Mouse (Mus musculus) liver, embryonic 16.5 days (tissue): Measurements from ENCODE around the gene Cars2. TPM values are rescaled to one million over a fixed set of nuclear protein-coding genes. Genes with fewer than 3 reads are reported as not detected.
"Not testable (repeated sequence)": the region's sequence is repeated elsewhere in the genome, so short reads cannot be mapped to it uniquely, and the experiment has no call there.

Source experiments
- ATAC-seq: fragments of 200-750 bp; cut with Nextera tagmentation; 2 replicates; pipeline ENCODE4 v1.8.0; 2017; ENCODE audit warnings: low read depth, mild to moderate bottlenecking, moderate number of reproducible peaks, moderate library complexity
- H3K27ac ChIP-seq: fragments of 300-500 bp; sonication (generic); 2 replicates; pipeline ENCODE4 v1.5.1; 2014; ENCODE audit warnings: mild to moderate bottlenecking, low read length
- H3K27me3 ChIP-seq: fragments of 300-500 bp; sonication (generic); 2 replicates; pipeline ENCODE4 v1.6.1; 2014; ENCODE audit warnings: low read depth, low read length, mixed read lengths; ENCODE audit not compliant: control insufficient read depth, insufficient read depth
- H3K36me3 ChIP-seq: fragments of 300-500 bp; sonication (generic); 2 replicates; pipeline ENCODE4 v1.6.1; 2014; ENCODE audit warnings: mild to moderate bottlenecking; ENCODE audit not compliant: control insufficient read depth, insufficient read depth
- H3K4me1 ChIP-seq: fragments of 300-500 bp; sonication (generic); 2 replicates; pipeline ENCODE4 v1.6.1; 2014; ENCODE audit warnings: low read depth, low read length, mixed read lengths; ENCODE audit not compliant: control insufficient read depth
- H3K4me2 ChIP-seq: fragments of 300-500 bp; sonication (generic); 2 replicates; pipeline ENCODE4 v1.6.1; 2014; ENCODE audit warnings: low read depth, low read length, mixed read lengths
- H3K4me3 ChIP-seq: fragments of 300-500 bp; sonication (generic); 2 replicates; pipeline ENCODE4 v1.5.1; 2014; ENCODE audit warnings: low read depth, mild to moderate bottlenecking, low read length
- H3K9ac ChIP-seq: fragments of 300-500 bp; sonication (generic); 2 replicates; pipeline ENCODE4 v1.6.1; 2014; ENCODE audit warnings: low read depth, low read length
- H3K9me3 ChIP-seq: fragments of 300-500 bp; sonication (generic); replicated peaks from 2 replicates; pipeline ENCODE4 v1.6.1; 2016; ENCODE audit warnings: low read length; ENCODE audit not compliant: control insufficient read depth
- WGBS: fragments of 180-500 bp; shearing (Covaris S2); extraction: QIAGEN DNeasy Blood & Tissue Kit; methylation state at CpG from one replicate; pipeline ENCODE4 v1.1.7; 2014; ENCODE audit not compliant: insufficient replicate concordance; 5-methylcytosine and 5-hydroxymethylcytosine counted together
- polyA plus RNA-seq: library from polyadenylated mRNA; unstranded; fragments of >200 nt; fragmentation: Nextera tagmentation; extraction: Ambion mirVana; gene quantifications from 2 replicates; pipeline ENCODE4 v1.2.1, GENCODE M21; 2015

The Cars2 gene
- polyA plus RNA-seq, 1 experiment from 2014 or later: 11.8 TPM

DNA sequence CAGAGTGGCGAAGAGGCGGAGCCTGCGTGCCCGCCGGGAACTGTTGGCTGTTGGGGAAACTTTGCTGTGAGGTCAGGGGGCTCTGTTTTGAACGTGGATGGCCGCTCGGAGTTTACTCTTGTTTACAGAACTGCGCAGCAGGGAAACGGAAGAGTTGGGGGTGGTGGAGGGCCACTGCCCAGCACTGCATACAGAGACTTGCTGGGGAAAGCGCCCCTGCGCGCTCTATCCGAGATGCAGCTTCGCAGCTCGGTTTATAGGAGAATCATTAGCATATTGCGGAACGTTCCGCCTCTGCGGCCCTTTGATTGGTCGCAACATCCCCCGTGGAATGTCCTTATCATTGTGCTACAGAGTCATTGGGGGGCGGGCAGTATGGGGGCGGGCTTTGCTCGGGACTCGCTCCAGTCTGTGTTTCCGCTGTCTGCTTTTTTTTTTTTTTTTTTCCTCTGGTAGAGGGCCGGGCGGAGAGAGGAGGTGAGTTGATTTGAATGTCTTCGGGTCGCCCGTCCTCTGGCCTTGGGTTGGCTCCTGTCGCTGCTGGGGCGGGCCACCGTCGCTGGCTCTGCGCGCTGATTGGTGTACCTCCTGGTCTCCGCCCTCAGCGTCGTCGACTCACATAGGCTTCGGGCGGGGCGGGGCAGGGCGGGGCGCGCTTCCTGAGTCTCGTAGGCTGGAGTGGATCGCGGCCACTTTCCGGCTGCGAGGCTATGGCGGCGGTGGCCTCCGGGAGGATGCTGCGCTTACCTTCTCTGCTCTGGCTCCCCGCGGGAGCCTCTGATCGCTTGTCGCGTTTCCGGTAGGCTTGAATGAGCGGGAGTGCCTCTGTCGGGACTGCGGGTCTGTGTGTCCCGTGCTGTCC lies 7.4 kb upstream of the Cars2 start:
- peak overlapping the region; percentile 94 for H3K4me3 ChIP-seq
- under 1% methylated on average over 67 of the region's 67 CpGs for WGBS
- H3K27me3 ChIP-seq: no peaks in the 10 kb centered on the region
- peak overlapping the region; percentile 100 for H3K27ac ChIP-seq
- H3K9ac ChIP-seq: peak overlapping the region; percentile 98
- H3K4me1 ChIP-seq: peaks cover 24% of the 10 kb centered on the region
- peak overlapping the region; percentile 98 for H3K4me2 ChIP-seq
- H3K36me3 ChIP-seq: peaks cover 11% of the 10 kb centered on the region
- H3K9me3 ChIP-seq: no peaks in the 10 kb centered on the region
- peak; percentile 80 for ATAC-seq

DNA sequence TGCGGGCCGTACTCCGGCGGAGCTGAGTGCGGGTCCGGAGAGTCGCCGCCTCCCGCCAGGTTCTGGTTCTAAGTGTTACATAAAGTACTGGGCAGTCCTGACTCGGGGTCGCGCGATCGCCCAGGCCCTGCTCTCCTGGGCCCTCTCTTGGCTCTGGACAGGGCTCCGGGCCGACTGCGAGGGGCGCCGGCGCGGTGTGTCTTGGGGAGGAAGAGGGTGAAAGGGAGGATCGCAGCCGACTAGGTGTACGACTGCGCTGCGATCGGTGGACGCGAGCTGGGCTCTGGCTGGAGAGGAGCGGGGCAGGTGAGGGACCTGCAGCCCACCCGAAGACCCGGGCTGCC lies 6.8 kb upstream of the Cars2 start:
- peak overlapping the region; percentile 100 for H3K27ac ChIP-seq
- no peak for ATAC-seq
- WGBS: under 1% methylated on average over 32 of the region's 32 CpGs

DNA sequence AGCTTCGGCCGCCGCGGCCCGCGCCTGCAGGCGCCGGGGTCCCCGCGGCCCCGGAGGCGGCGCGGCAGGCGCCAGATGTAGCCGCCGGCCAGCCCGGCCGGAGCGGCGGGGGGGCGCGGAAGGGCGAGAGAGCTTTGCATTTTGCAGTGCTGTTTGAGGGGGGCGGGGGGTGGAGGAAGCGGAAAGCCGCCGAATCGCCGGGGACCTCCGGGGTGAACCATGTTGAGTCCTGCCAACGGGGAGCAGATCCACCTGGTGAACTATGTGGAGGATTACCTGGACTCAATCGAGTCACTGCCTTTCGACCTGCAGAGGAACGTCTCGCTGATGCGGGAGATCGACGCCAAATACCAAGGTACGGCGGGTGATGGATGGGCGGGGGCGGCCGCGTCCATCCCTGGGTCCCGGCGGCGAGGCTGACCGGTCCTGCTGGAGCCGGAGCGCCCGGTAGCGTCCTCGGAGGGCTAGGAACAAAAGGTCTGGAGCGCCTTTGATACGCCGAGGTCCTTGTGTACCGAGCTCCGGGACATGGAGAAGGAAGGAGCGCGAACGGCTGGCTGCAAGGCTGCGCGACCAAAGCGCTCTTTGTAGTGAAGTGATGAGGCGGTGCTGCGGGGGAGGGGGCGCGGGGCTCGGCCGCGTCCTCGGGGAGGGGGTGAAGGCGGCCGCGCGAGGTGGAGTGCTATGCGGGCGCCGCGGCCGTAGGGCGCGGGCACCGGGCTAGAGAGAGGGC lies 6.3 kb upstream of the Cars2 start:
- H3K4me3 ChIP-seq: peak overlapping the region; percentile 94
- no peaks in the 10 kb centered on the region for H3K27me3 ChIP-seq
- H3K9me3 ChIP-seq: no peaks in the 10 kb centered on the region
- peak overlapping the region; percentile 98 for H3K4me2 ChIP-seq
- peak overlapping the region; percentile 98 for H3K9ac ChIP-seq
- H3K27ac ChIP-seq: peak overlapping the region; percentile 100
- no peak for ATAC-seq
- under 1% methylated on average over 82 of the region's 85 CpGs for WGBS
- peaks cover 6% of the 10 kb centered on the region for H3K36me3 ChIP-seq
- peaks cover 24% of the 10 kb centered on the region for H3K4me1 ChIP-seq

More for the DNA sequence above, 6.8 kb upstream of the Cars2 start:
- no peaks in the 10 kb centered on the region for H3K9me3 ChIP-seq
- peaks cover 24% of the 10 kb centered on the region for H3K4me1 ChIP-seq
- peak overlapping the region; percentile 94 for H3K4me3 ChIP-seq
- peaks cover 11% of the 10 kb centered on the region for H3K36me3 ChIP-seq
- H3K27me3 ChIP-seq: no peaks in the 10 kb centered on the region
- H3K4me2 ChIP-seq: peak overlapping the region; percentile 98
- H3K9ac ChIP-seq: peak overlapping the region; percentile 98

DNA sequence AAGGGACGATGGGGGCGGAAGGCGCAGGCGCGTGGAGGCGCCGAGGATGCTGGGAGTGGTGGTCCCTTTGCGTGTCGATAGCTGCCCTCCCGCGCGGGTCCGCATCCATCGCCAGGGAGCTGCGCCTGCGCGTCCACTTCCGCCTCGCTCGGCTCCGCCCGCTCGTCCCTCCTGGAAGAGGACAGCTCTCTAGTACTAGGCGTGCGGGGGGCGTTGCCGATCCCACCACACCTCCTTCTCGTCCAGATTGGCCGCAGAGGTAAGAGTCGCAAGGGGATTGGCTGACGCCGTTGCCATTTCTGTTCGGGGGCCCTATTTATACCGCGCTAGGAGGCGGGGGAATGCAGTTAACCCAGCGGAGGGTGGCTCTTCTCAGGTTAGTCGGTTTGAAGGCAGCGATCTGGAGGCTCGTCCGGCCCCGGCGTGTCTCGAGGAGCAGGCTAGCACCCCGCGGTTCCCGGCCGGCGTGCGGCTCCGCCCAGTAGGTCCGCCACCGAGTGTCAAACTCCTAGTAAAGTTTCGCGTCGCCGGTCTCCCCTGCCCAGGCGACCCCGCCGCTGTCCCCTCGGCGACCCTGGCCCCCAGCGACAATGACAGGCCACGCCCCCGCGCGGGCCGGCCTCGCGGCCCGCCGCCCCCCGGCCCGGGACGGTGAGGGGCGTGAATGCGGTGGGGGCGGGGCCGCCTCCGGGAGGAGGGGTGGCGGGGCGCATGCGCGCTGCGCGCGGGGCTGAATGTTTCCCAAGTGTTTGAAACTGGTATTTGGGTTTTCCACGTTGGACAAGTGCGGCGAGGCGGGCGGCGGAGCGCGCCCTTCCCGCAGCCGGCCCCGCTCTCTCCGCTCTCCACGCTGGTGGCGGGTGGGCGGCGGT lies 5.4 kb upstream of the Cars2 start:
- Histone ChIP-seq H3K36me3 (no peaks in the 10 kb centered on the region), H3K4me1 (peaks cover 26% of the 10 kb centered on the region), H3K4me2 (peak overlapping the region; percentile 98), H3K9me3 (no peaks in the 10 kb centered on the region), H3K9ac (peak overlapping the region; percentile 98), H3K4me3 (peak overlapping the region; percentile 94), H3K27me3 (no peaks in the 10 kb centered on the region), H3K27ac (peak overlapping the region; percentile 100)
- peak; percentile 71 for ATAC-seq
- under 1% methylated on average over 84 of the region's 103 CpGs for whole genome bisulfite sequencing

DNA sequence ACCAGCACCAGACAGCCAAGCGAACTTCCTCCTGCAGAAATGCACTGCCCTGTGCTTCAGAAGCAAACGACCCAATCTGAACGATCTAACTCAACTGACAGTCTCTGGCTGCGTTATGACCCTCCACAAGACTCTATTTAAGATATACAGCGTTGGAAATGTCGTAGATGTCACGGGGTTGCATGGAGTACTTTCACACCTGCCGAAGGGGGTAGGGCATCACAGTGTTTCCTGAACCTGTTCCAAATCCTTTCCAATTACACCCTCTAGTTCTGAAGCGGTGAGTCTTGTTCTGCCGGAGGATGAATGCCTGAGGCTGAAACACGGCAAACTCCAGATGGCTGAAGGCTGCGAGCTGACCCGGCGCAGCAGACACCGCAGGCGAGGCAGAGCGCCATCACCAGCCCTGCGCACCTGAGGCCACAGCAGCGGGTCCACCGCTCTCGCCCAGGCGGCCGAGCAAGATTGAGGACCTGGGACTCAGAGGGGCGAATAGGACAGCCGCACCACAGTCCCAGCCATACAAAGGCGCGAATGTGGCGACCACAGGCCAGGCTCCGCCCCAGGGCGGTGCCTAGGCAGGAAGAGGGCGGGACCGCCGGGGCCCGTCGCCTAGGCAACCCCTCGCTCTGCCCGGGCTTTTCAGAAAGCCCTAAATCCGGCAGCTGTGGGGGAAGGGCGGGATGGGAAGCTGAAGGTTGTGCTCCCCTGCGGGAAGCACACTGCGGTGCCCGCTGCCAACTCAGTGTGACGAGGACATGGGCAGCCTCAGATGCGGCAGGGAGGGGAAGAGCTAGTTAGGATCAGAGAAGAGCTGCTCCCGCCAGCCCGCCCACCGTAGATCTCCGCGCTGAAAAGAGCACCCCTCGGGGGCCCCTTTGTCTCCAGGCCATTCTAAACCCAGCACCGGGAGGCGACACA lies 4.5 kb upstream of the Cars2 start, which contains the start of gene Ing1:
Gene Ing1 (plus strand): TSS at position 773 of the 921 bp plus-strand sequence.
- H3K4me1 ChIP-seq: peaks cover 32% of the 10 kb centered on the region
- H3K36me3 ChIP-seq: no peaks in the 10 kb centered on the region
- H3K9me3 ChIP-seq: no peaks in the 10 kb centered on the region
- peak within 1 kb of the TSS; percentile 98 for H3K4me2 ChIP-seq
- peak within 1 kb of the TSS; percentile 94 for H3K4me3 ChIP-seq
- peak within 1 kb of the TSS; percentile 100 for H3K27ac ChIP-seq
- no peaks in the 10 kb centered on the region for H3K27me3 ChIP-seq
- WGBS: under 1% methylated on average over 52 of the region's 52 CpGs
- ATAC-seq: peak; percentile 58
- H3K9ac ChIP-seq: peak within 1 kb of the TSS; percentile 98

DNA sequence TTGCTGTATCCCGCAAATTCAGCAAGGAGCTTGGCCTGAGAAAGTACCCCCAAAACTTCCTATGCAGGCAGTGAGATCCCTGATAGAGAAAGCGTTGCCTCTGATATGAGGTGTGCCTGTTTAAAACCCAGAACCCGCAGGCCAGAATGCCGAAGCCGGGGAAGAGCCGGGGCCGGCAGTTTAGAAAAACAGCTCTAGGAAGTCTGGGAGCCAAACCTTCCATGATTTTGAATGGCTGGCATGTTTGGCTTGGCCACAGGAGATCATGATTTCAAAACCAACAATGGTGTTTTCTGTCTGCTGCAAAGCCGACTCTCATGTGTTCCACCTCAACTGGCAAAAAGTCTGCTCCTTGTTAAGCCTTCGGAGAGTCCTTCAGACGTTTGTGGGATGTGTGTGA lies 1.8 kb upstream of the Cars2 start:
- no peak overlapping the region for H3K4me3 ChIP-seq
- H3K27me3 ChIP-seq: no peaks in the 10 kb centered on the region
- peaks cover 27% of the 10 kb centered on the region for H3K4me1 ChIP-seq
- H3K4me2 ChIP-seq: no peak overlapping the region
- H3K9ac ChIP-seq: no peak overlapping the region
- H3K9me3 ChIP-seq: no peaks in the 10 kb centered on the region
- no peak for ATAC-seq
- WGBS: 80% methylated on average over 10 of the region's 10 CpGs
- H3K27ac ChIP-seq: no peak overlapping the region
- H3K36me3 ChIP-seq: no peaks in the 10 kb centered on the region

DNA sequence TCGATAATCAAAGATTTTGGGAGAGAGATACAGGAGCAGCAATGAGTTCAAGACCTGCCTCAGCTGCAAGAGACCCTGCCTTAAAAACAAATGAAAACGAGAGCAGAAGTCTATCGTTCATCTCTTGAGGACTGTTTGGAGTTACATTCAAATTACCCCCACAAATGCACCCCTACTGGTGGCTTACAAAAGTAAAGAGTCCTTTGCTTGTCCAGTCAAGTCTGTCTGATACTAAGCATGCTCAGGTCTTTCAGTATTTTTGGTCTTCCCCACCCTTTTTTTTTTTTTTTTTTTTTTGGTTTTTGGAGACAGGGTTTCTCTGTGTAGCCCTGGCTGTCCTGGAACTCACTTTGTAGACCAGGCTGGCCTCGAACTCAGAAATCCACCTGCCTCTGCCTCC lies 914 bp upstream of the Cars2 start:
- not testable (repeated sequence) for ATAC-seq, H3K36me3 ChIP-seq, H3K9me3 ChIP-seq, H3K27me3 ChIP-seq, H3K27ac ChIP-seq, H3K4me2 ChIP-seq, H3K9ac ChIP-seq, H3K4me3 ChIP-seq
- 59% methylated on average over 3 of the region's 4 CpGs for WGBS
- H3K4me1 ChIP-seq: peaks cover 27% of the 10 kb centered on the region

DNA sequence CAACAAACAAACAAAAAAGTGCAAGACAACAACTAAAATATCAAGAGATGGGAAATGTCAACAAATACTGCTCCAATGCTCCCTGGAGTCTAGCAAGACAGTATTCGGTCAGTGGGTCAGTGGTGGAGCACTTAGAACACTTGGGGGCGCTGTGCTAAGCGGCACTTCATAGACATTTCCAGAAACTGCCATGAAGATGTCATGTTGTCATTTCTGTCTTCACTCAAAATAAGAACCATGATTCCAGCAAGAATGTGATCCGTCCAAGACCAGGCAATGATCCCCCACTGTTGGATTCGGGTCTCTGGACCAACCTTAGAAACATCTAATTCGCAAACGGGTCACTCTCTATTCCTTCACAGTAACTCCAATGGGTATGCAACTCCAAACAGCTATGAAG lies 877 bp downstream of the Cars2 start:
- 7% methylated on average over 7 of the region's 7 CpGs for WGBS
- peak overlapping the region; percentile 93 for H3K27ac ChIP-seq

More for the DNA sequence above, 877 bp downstream of the Cars2 start:
- Histone ChIP-seq H3K4me2 (peak overlapping the region; percentile 87), H3K4me3 (peak overlapping the region; percentile 93), H3K9ac (peak overlapping the region; percentile 91), H3K4me1 (peaks cover 23% of the 10 kb centered on the region), H3K36me3 (no peaks in the 10 kb centered on the region), H3K9me3 (no peaks in the 10 kb centered on the region), H3K27me3 (no peaks in the 10 kb centered on the region)
- ATAC-seq: no peak
